Mouse (Mus musculus): ENCODE measurements at regions not wholly inside any gene's neighbourhood (a gene's known extent, or its start where the extent isn't known, plus 50 kb on each side); places are given as distances from the start of the nearest gene placed in this dataset.

GRCm38 (mm10) chr2:174011399-174011798, 64.7 kb upstream of the Stx16 start:
- no peak for TF ChIP-seq CTCF (IDR thresholded peaks at IDR 0.05; ENCODE audit: low read depth)
- no peak for TF ChIP-seq EP300 (IDR thresholded peaks at IDR 0.05; ENCODE audit: low read depth)

GRCm38 (mm10) chr2:174014361-174014760, 61.7 kb upstream of the Stx16 start:
- Histone ChIP-seq H3K4me2 (ENCODE audit: low read depth) (no peak overlapping the region), H3K9ac (replicated peaks) (no peak overlapping the region), H3K27ac (no peak overlapping the region), H3K9me3 (ENCODE audit: control insufficient read depth, low read length) (no peaks in the 10 kb centered on the region), H3K27me3 (ENCODE audit: control insufficient read depth, insufficient read depth, low read length) (no peaks in the 10 kb centered on the region), H3K36me3 (replicated peaks; ENCODE audit: control insufficient read depth, insufficient read depth, low read depth) (no peaks in the 10 kb centered on the region), H3K4me3 (ENCODE audit: insufficient read depth in 1 of 2, low read depth in 2 of 2, low read length in 2 of 2) (no peak overlapping the region), H3K4me1 (replicated peaks; ENCODE audit: control insufficient read depth in 2 of 2, insufficient read depth in 2 of 2, low read length in 1 of 2) (peaks cover 0 to 11% of the 10 kb centered on the region in 2 experiments; a peak in 2 of 4 replicates)
- DNase-seq (ENCODE audit: low read depth in 3 of 3, low spot score in 3 of 3) (no peak), ATAC-seq (ENCODE audit: insufficient read depth) (no peak)
- no peak for TF ChIP-seq CTCF (IDR thresholded peaks at IDR 0.05; ENCODE audit: low read depth)
- TF ChIP-seq EP300 (IDR thresholded peaks at IDR 0.05; ENCODE audit: low read depth): no peak
- 31% methylated on average over 2 of the region's 2 CpGs for WGBS (ENCODE audit: insufficient replicate concordance)

More at GRCm38 (mm10) chr2:174011399-174011798, 64.7 kb upstream of the Stx16 start:
- Histone ChIP-seq H3K36me3 (replicated peaks; ENCODE audit: control insufficient read depth, insufficient read depth, low read depth) (no peaks in the 10 kb centered on the region), H3K9me3 (ENCODE audit: control insufficient read depth, low read length) (no peaks in the 10 kb centered on the region), H3K27ac (no peak overlapping the region), H3K4me1 (replicated peaks; ENCODE audit: control insufficient read depth in 2 of 2, insufficient read depth in 2 of 2, low read length in 1 of 2) (peaks cover 0 to 3% of the 10 kb centered on the region in 2 experiments; a peak in 1 of 4 replicates), H3K4me3 (ENCODE audit: insufficient read depth in 1 of 2, low read depth in 2 of 2, low read length in 2 of 2) (no peak overlapping the region), H3K9ac (replicated peaks) (no peak overlapping the region), H3K27me3 (ENCODE audit: control insufficient read depth, insufficient read depth, low read length) (no peaks in the 10 kb centered on the region), H3K4me2 (ENCODE audit: low read depth) (no peak overlapping the region)
- WGBS (ENCODE audit: insufficient replicate concordance): 46% methylated on average over 8 of the region's 8 CpGs
- DNase-seq (ENCODE audit: low read depth in 3 of 3, low spot score in 3 of 3) (no peak), ATAC-seq (ENCODE audit: insufficient read depth) (no peak)

- Histone ChIP-seq H3K27ac (no peak overlapping the region), H3K36me3 (replicated peaks; ENCODE audit: control insufficient read depth, insufficient read depth, low read depth) (no peaks in the 10 kb centered on the region), H3K4me1 (replicated peaks; ENCODE audit: control insufficient read depth in 2 of 2, insufficient read depth in 2 of 2, low read length in 1 of 2) (peaks cover 0 to 11% of the 10 kb centered on the region in 2 experiments; a peak in 2 of 4 replicates), H3K27me3 (ENCODE audit: control insufficient read depth, insufficient read depth, low read length) (no peaks in the 10 kb centered on the region), H3K4me2 (ENCODE audit: low read depth) (no peak overlapping the region), H3K9ac (replicated peaks) (no peak overlapping the region), H3K9me3 (ENCODE audit: control insufficient read depth, low read length) (no peaks in the 10 kb centered on the region), H3K4me3 (ENCODE audit: insufficient read depth in 1 of 2, low read depth in 2 of 2, low read length in 2 of 2) (no peak overlapping the region)
- WGBS (ENCODE audit: insufficient replicate concordance): 65% methylated on average over 14 of the region's 14 CpGs
- no peak for TF ChIP-seq EP300 (IDR thresholded peaks at IDR 0.05; ENCODE audit: low read depth)
- TF ChIP-seq CTCF (IDR thresholded peaks at IDR 0.05; ENCODE audit: low read depth): no peak
- no peak for DNase-seq (ENCODE audit: low read depth in 3 of 3, low spot score in 3 of 3)
- no peak for ATAC-seq (ENCODE audit: insufficient read depth)
Observed at GRCm38 (mm10) chr2:174015283-174015682, 60.8 kb upstream of the Stx16 start.

GRCm38 (mm10) chr2:174016068-174016467, 60.0 kb upstream of the Stx16 start:
- H3K9me3 ChIP-seq (ENCODE audit: control insufficient read depth, low read length): no peaks in the 10 kb centered on the region
- no peaks in the 10 kb centered on the region for H3K27me3 ChIP-seq (ENCODE audit: control insufficient read depth, insufficient read depth, low read length)
- no peak for TF ChIP-seq CTCF (IDR thresholded peaks at IDR 0.05; ENCODE audit: low read depth)
- no peak for TF ChIP-seq EP300 (IDR thresholded peaks at IDR 0.05; ENCODE audit: low read depth)
- H3K4me2 ChIP-seq (ENCODE audit: low read depth): no peak overlapping the region
- H3K36me3 ChIP-seq (replicated peaks; ENCODE audit: control insufficient read depth, insufficient read depth, low read depth): no peaks in the 10 kb centered on the region
- no peak overlapping the region for H3K27ac ChIP-seq
- WGBS (ENCODE audit: insufficient replicate concordance): 50% methylated on average over 5 of the region's 5 CpGs
- ATAC-seq (ENCODE audit: insufficient read depth) (no peak; the same call in 1 of the 2 replicates), DNase-seq (ENCODE audit: low read depth in 3 of 3, low spot score in 3 of 3) (no peak)
- H3K4me1 ChIP-seq (replicated peaks; ENCODE audit: control insufficient read depth in 2 of 2, insufficient read depth in 2 of 2, low read length in 1 of 2): peaks cover 0 to 13% of the 10 kb centered on the region in 2 experiments; a peak in 2 of 4 replicates
- H3K9ac ChIP-seq (replicated peaks): no peak overlapping the region
- no peak overlapping the region for H3K4me3 ChIP-seq (ENCODE audit: insufficient read depth in 1 of 2, low read depth in 2 of 2, low read length in 2 of 2)

GRCm38 (mm10) chr2:174017042-174017441, 59.1 kb upstream of the Stx16 start:
- DNase-seq (ENCODE audit: low read depth in 3 of 3, low spot score in 3 of 3): no peak
- no peak overlapping the region for H3K9ac ChIP-seq (replicated peaks)
- peaks cover 0 to 18% of the 10 kb centered on the region in 2 experiments; a peak in 2 of 4 replicates for H3K4me1 ChIP-seq (replicated peaks; ENCODE audit: control insufficient read depth in 2 of 2, insufficient read depth in 2 of 2, low read length in 1 of 2)
- no peak overlapping the region for H3K27ac ChIP-seq
- no peaks in the 10 kb centered on the region for H3K27me3 ChIP-seq (ENCODE audit: control insufficient read depth, insufficient read depth, low read length)
- no peak for ATAC-seq (ENCODE audit: insufficient read depth)
- WGBS (ENCODE audit: insufficient replicate concordance): 58% methylated on average over 6 of the region's 6 CpGs
- H3K4me3 ChIP-seq (ENCODE audit: insufficient read depth in 1 of 2, low read depth in 2 of 2, low read length in 2 of 2): no peak overlapping the region
- H3K4me2 ChIP-seq (ENCODE audit: low read depth): no peak overlapping the region
- H3K9me3 ChIP-seq (ENCODE audit: control insufficient read depth, low read length): no peaks in the 10 kb centered on the region
- H3K36me3 ChIP-seq (replicated peaks; ENCODE audit: control insufficient read depth, insufficient read depth, low read depth): no peaks in the 10 kb centered on the region
- TF ChIP-seq EP300 (IDR thresholded peaks at IDR 0.05; ENCODE audit: low read depth): no peak
- TF ChIP-seq CTCF (IDR thresholded peaks at IDR 0.05; ENCODE audit: low read depth): no peak

Measured in liver, embryonic 14.5 days (tissue).